Mouse (Mus musculus): ENCODE data around the gene Mtch2. TPM values are rescaled to one million over a fixed set of nuclear protein-coding genes. Genes with fewer than 3 reads are reported as not detected.

Gene Mtch2
- polyA plus RNA-seq, 1 experiment from 2014 or later = 188 TPM

DNA sequence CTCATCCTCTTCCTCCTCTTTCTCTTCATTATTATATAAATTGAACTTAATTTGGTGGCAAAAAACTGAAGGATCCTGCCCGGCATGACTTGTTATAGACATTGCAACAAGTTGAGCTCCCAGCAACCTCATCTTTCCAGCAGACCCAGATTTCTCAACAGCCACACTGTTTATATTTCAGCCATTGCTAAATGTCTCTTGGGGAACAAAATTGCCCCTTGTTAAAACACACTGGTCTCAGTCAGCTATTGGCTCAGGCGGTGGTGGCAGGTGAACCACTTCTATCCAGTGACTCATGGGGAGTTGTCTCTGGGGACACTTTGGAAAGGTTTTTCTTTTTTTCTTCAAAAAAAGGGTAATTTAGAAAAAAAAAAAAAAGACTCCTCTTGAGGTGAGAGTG, 8.3 kb upstream of the Mtch2 start:
- ATAC-seq (replicated peaks; ENCODE audit: low FRiP score, low read depth) (no peak), DNase-seq (ENCODE audit: low spot score) (no peak)
- H3K27ac ChIP-seq = no peak overlapping the region
- H3K4me1 ChIP-seq (replicated peaks; ENCODE audit: insufficient read depth, low read length) = no peaks in the 10 kb centered on the region
- WGBS = 87% methylated on average over 2 of the region's 2 CpGs
- H3K36me3 ChIP-seq (ENCODE audit: insufficient read depth, low read length) = no peaks in the 10 kb centered on the region
- H3K4me3 ChIP-seq (replicated peaks; ENCODE audit: low read depth, low read length) = no peak overlapping the region
- H3K9me3 ChIP-seq (replicated peaks; ENCODE audit: low read length) = no peaks in the 10 kb centered on the region
- no peak overlapping the region for H3K9ac ChIP-seq (ENCODE audit: low read depth, low read length)
- H3K4me2 ChIP-seq (ENCODE audit: low read length) = no peak overlapping the region
- TF ChIP-seq CTCF (IDR thresholded peaks at IDR 0.05; ENCODE audit: low read depth) = no peak
- H3K27me3 ChIP-seq (ENCODE audit: insufficient read depth, low read length) = no peaks in the 10 kb centered on the region

DNA sequence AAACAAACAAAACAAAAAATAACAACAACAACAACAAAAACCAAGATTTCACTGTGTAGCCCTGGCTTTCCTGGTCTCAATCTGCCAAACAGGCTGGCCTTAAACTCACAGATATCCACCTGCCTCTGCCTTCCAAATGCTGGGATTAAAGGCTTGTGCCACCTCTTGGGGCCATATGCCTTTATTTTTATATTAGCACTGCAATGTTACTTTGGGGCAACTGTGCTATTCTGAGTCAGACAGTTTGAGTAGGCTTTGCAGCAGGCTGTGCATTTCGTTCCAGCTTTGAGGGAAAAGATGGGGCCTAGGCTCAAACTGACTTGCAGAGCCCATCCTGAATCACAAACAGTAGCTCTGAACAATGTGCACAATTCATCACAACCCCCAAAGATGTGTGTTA, 3.3 kb upstream of the Mtch2 start:
- Histone ChIP-seq H3K36me3 (ENCODE audit: insufficient read depth, low read length) (no peaks in the 10 kb centered on the region), H3K9ac (ENCODE audit: low read depth, low read length) (no peak overlapping the region), H3K4me1 (replicated peaks; ENCODE audit: insufficient read depth, low read length) (no peaks in the 10 kb centered on the region), H3K4me2 (ENCODE audit: low read length) (no peak overlapping the region), H3K4me3 (replicated peaks; ENCODE audit: low read depth, low read length) (no peak overlapping the region), H3K27ac (no peak overlapping the region), H3K27me3 (ENCODE audit: insufficient read depth, low read length) (no peaks in the 10 kb centered on the region), H3K9me3 (replicated peaks; ENCODE audit: low read length) (no peaks in the 10 kb centered on the region)
- DNase-seq (ENCODE audit: low spot score) (no peak), ATAC-seq (replicated peaks; ENCODE audit: low FRiP score, low read depth) (no peak)
- WGBS = 63% methylated on average over 1 of the region's 1 CpGs
- TF ChIP-seq CTCF (IDR thresholded peaks at IDR 0.05; ENCODE audit: low read depth) = no peak

DNA sequence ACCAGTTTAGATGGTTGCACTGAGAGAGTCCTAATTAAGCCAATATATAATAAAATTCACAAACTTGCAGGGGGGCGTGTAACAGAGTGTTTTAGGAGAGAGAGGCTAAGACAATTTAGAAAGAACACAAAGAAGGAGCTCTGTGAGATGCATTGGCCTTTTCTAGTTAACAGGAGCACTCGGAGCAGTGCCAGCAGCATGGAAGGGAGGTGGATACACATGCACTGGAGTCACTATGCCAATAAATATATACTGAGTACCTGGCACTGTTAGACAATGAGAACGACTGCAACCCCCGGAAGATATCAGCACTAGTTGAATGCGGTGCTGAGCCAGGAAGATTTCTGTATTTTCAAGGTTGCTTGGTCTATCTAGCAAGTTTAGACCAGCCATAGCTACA, 2.7 kb upstream of the Mtch2 start:
- no peak overlapping the region for H3K4me2 ChIP-seq (ENCODE audit: low read length)
- no peak overlapping the region for H3K4me3 ChIP-seq (replicated peaks; ENCODE audit: low read depth, low read length)
- TF ChIP-seq CTCF (IDR thresholded peaks at IDR 0.05; ENCODE audit: low read depth) = no peak
- no peaks in the 10 kb centered on the region for H3K27me3 ChIP-seq (ENCODE audit: insufficient read depth, low read length)
- no peak overlapping the region for H3K9ac ChIP-seq (ENCODE audit: low read depth, low read length)
- H3K27ac ChIP-seq = no peak overlapping the region
- ATAC-seq (replicated peaks; ENCODE audit: low FRiP score, low read depth) = no peak
- no peak for DNase-seq (ENCODE audit: low spot score)
- no peaks in the 10 kb centered on the region for H3K36me3 ChIP-seq (ENCODE audit: insufficient read depth, low read length)
- no peaks in the 10 kb centered on the region for H3K9me3 ChIP-seq (replicated peaks; ENCODE audit: low read length)
- H3K4me1 ChIP-seq (replicated peaks; ENCODE audit: insufficient read depth, low read length) = no peaks in the 10 kb centered on the region
- WGBS = 75% methylated on average over 5 of the region's 5 CpGs

DNA sequence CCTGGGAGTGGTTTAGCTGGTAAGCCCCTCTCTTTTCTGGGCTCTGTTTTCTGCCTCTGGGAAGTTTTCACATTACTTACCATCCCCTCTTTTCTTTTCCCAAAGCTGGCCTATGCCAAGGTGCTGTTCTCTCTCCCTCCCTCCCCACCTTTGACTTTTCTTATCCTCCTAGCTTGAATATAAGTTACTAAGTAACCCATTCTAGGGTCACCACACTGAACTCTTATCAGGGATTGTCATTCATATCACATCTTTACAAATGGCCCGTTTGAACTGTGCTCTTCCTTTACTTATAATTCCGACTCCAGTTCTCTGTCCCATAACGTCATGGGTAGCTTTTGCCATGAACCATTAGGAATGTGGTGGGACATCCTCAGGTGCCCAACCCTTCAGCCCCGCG, 1.7 kb upstream of the Mtch2 start:
- Histone ChIP-seq H3K9me3 (replicated peaks; ENCODE audit: low read length) (no peaks in the 10 kb centered on the region), H3K4me2 (ENCODE audit: low read length) (no peak overlapping the region), H3K4me1 (replicated peaks; ENCODE audit: insufficient read depth, low read length) (no peaks in the 10 kb centered on the region), H3K27me3 (ENCODE audit: insufficient read depth, low read length) (no peaks in the 10 kb centered on the region), H3K4me3 (replicated peaks; ENCODE audit: low read depth, low read length) (no peak overlapping the region), H3K36me3 (ENCODE audit: insufficient read depth, low read length) (0 out of 2 replicates have a peak, but pooled peaks cover 2% of the 10 kb centered on the region), H3K9ac (ENCODE audit: low read depth, low read length) (no peak overlapping the region), H3K27ac (no peak overlapping the region)
- DNase-seq (ENCODE audit: low spot score) (no peak), ATAC-seq (replicated peaks; ENCODE audit: low FRiP score, low read depth) (no peak)
- TF ChIP-seq CTCF (IDR thresholded peaks at IDR 0.05; ENCODE audit: low read depth) = no peak
- WGBS = 79% methylated on average over 5 of the region's 5 CpGs

DNA sequence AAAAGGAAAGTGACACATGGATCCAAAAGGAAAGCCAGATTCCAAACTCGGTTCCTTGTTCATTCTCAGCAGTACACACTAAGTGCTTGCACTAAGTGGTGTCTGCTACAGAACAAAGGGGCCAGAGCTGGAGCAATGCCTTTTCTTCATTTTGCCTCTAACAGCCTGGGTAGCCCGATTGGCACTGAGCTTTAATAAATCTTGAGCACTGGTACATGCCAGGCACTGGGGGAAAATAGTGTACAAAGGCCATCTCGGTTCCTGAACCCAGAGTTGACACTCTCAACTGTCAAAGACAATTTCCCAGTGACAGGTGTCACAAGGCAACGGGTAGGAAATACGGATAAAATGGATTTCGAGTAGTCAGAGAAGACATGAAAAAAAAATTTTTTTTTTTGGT, 784 bp upstream of the Mtch2 start:
- no peak for DNase-seq (ENCODE audit: low spot score)
- ATAC-seq (replicated peaks; ENCODE audit: low FRiP score, low read depth) = no peak

DNA sequence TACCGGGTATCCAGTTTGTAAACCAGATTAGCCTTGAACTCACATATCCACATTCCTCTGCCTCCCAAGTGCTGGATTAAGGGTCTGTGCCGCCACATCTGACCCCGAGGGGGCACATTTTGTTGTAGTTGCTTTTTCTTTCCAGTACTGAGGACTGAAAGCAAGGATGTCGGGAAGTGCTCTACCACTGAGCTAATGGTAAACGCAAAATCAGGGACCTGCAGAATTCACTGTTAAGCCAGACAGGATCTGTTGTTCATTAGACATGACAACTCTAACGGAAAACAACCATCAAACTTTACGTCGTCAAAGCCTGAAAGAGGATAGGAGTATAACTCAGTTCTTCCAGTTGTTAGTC, 379 bp upstream of the Mtch2 start:
- peak; percentile 13; the same call in 1 of the 2 replicates for TF ChIP-seq CTCF (IDR thresholded peaks at IDR 0.05; ENCODE audit: low read depth)
- Histone ChIP-seq H3K9ac (ENCODE audit: low read depth, low read length) (peak overlapping the region; percentile 38; the same call in 1 of the 2 replicates), H3K4me1 (replicated peaks; ENCODE audit: insufficient read depth, low read length) (no peaks in the 10 kb centered on the region), H3K4me3 (replicated peaks; ENCODE audit: low read depth, low read length) (peak overlapping the region; percentile 95), H3K4me2 (ENCODE audit: low read length) (peak overlapping the region; percentile 55), H3K9me3 (replicated peaks; ENCODE audit: low read length) (no peaks in the 10 kb centered on the region), H3K27ac (peak overlapping the region; percentile 83), H3K36me3 (ENCODE audit: insufficient read depth, low read length) (peaks cover 12% of the 10 kb centered on the region; the same call in 1 of the 2 replicates), H3K27me3 (ENCODE audit: insufficient read depth, low read length) (no peaks in the 10 kb centered on the region)
- DNase-seq (ENCODE audit: low spot score) (no peak), ATAC-seq (replicated peaks; ENCODE audit: low FRiP score, low read depth) (peak; percentile 41; the same call in 1 of the 2 replicates)
- under 1% methylated on average over 8 of the region's 8 CpGs for WGBS

More for the DNA sequence above, 784 bp upstream of the Mtch2 start:
- Histone ChIP-seq H3K4me3 (replicated peaks; ENCODE audit: low read depth, low read length) (peak overlapping the region; percentile 95), H3K9me3 (replicated peaks; ENCODE audit: low read length) (no peaks in the 10 kb centered on the region), H3K9ac (ENCODE audit: low read depth, low read length) (peak overlapping the region; percentile 38; the same call in 1 of the 2 replicates), H3K36me3 (ENCODE audit: insufficient read depth, low read length) (0 out of 2 replicates have a peak, but pooled peaks cover 11% of the 10 kb centered on the region), H3K4me2 (ENCODE audit: low read length) (peak overlapping the region; percentile 55), H3K27ac (peak overlapping the region; percentile 83), H3K27me3 (ENCODE audit: insufficient read depth, low read length) (no peaks in the 10 kb centered on the region), H3K4me1 (replicated peaks; ENCODE audit: insufficient read depth, low read length) (no peaks in the 10 kb centered on the region)
- WGBS = 46% methylated on average over 6 of the region's 6 CpGs
- TF ChIP-seq CTCF (IDR thresholded peaks at IDR 0.05; ENCODE audit: low read depth) = no peak

DNA sequence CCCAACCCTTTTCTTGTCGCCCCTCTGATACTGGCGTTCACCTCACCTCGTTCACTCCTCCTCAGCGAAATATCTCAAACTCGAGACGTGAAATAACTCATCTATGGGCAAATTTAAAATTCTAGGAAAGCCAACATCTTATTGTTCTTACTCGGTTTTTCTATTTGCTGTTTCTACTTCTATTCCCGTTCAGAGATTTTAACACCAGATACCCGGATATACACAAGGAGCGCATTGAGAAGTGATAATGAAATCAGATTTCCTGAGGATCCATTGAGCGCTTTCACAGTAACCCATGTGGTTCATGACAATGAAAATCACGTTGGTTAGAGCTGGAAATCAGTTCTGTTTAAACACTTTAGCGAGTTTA, 711 bp downstream of the Mtch2 start:
- under 1% methylated on average over 13 of the region's 13 CpGs for WGBS
- peak overlapping the region; percentile 90 for H3K9ac ChIP-seq (ENCODE audit: low read depth, low read length)
- ATAC-seq (replicated peaks; ENCODE audit: low FRiP score, low read depth) = no peak

More for the DNA sequence above, 711 bp downstream of the Mtch2 start:
- H3K27ac ChIP-seq = peak overlapping the region; percentile 90
- H3K4me2 ChIP-seq (ENCODE audit: low read length) = peak overlapping the region; percentile 70
- H3K4me1 ChIP-seq (replicated peaks; ENCODE audit: insufficient read depth, low read length) = no peaks in the 10 kb centered on the region
- H3K9me3 ChIP-seq (replicated peaks; ENCODE audit: low read length) = no peaks in the 10 kb centered on the region
- DNase-seq (ENCODE audit: low spot score) = no peak
- no peak for TF ChIP-seq CTCF (IDR thresholded peaks at IDR 0.05; ENCODE audit: low read depth)
- peak overlapping the region; percentile 95 for H3K4me3 ChIP-seq (replicated peaks; ENCODE audit: low read depth, low read length)
- no peaks in the 10 kb centered on the region for H3K27me3 ChIP-seq (ENCODE audit: insufficient read depth, low read length)
- peaks cover 17% of the 10 kb centered on the region; the same call in 1 of the 2 replicates for H3K36me3 ChIP-seq (ENCODE audit: insufficient read depth, low read length)

Measured in kidney, postnatal 0 days (tissue).